Mouse (Mus musculus): ENCODE results near the gene Rab24. TPM values are rescaled to one million over a fixed set of nuclear protein-coding genes. Genes with fewer than 3 reads are reported as not detected.

The Rab24 gene
- polyA plus RNA-seq, 1 experiment from 2014 or later: 54.3 TPM

DNA sequence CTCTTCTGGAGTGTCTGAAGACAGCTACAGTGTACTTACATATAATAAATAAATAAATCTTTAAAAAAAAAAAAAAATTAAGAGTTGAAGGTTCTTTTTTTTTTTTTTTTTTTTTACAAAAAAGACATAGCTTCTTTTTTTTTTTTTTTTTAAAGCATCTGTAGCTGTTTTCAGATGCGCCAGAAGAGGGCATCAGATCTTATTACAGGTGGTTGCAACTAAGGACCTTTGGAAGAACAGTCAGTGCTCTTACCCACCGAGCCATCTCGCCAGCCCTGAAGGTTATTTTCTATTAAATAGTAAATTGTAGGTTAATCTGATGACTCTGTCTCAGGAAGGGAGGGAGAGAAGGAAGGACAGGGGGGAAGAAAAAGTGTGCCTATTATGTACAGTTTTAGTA is 32.9 kb downstream of the Rab24 start:
- Histone ChIP-seq H3K9me3 (no peaks in the 10 kb centered on the region), H3K27ac (replicated peaks) (no peak overlapping the region), H3K4me3 (no peak overlapping the region), H3K9ac (no peak overlapping the region), H3K27me3 (replicated peaks) (no peaks in the 10 kb centered on the region), H3K4me1 (no peaks in the 10 kb centered on the region), H3K4me2 (no peak overlapping the region), H3K36me3 (peaks cover 89% of the 10 kb centered on the region)
- 81% methylated on average over 3 of the region's 3 CpGs for WGBS
- no peak for ATAC-seq (ENCODE audit: extremely low read depth, insufficient number of reproducible peaks, low FRiP score, low TSS enrichment)

DNA sequence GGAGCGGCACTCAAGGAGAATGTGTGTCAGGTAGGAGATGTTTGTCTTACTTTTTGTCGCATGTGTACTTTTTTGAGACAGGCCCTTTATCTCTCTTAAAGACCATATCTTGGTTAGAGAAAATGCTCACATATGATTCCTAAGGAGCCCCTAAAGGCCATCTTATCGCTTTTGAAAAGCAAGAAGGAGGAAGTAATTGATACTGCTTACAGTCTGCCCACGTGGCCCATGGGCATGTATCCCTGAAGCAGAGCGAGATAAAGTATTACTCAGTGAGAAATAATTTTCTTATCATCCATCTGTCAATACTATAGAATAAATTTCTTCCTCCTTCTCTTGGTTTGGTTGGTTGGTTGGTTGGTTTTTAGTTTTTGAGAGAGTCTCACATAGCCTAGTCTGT is 44.1 kb downstream of the Rab24 start:
- ATAC-seq (ENCODE audit: extremely low read depth, insufficient number of reproducible peaks, low FRiP score, low TSS enrichment): no peak
- H3K4me1 ChIP-seq: no peaks in the 10 kb centered on the region
- no peaks in the 10 kb centered on the region for H3K9me3 ChIP-seq
- no peak overlapping the region for H3K4me3 ChIP-seq
- H3K27me3 ChIP-seq (replicated peaks): no peaks in the 10 kb centered on the region
- H3K4me2 ChIP-seq: no peak overlapping the region
- 83% methylated on average over 5 of the region's 5 CpGs for WGBS
- peaks cover 79% of the 10 kb centered on the region for H3K36me3 ChIP-seq
- no peak overlapping the region for H3K9ac ChIP-seq
- H3K27ac ChIP-seq (replicated peaks): no peak overlapping the region

DNA sequence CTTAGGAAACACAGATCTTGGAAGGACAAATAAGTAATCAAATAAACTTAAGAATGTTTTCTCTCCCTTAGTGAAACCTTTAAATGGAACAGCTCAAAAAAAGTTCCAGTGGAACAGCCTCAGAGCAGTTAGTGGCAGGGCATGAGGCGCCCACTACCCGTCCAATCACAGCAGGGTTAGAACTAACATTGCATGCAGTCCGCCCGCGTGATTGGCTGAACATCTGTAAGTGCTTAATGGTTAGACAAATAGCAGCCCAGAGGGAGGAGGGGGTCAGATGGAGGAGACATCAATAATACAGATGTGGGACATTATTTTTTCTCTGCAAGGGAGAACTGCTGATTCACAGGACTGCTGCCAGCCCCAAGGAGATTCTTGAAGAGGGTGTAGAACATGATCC is 44.5 kb downstream of the Rab24 start:
- Histone ChIP-seq H3K4me2 (no peak overlapping the region), H3K27me3 (replicated peaks) (no peaks in the 10 kb centered on the region), H3K4me1 (no peaks in the 10 kb centered on the region), H3K4me3 (no peak overlapping the region), H3K9ac (no peak overlapping the region), H3K36me3 (peaks cover 78% of the 10 kb centered on the region), H3K9me3 (no peaks in the 10 kb centered on the region), H3K27ac (replicated peaks) (no peak overlapping the region)
- 85% methylated on average over 5 of the region's 5 CpGs for WGBS
- no peak for ATAC-seq (ENCODE audit: extremely low read depth, insufficient number of reproducible peaks, low FRiP score, low TSS enrichment)

Other genes starting within 250 kb of the Rab24 start
- gene Uimc1, start 221.6 kb downstream of the Rab24 start, polyA plus RNA-seq (2015; fragmentation: Nextera tagmentation; extraction: Ambion mirVana): 15.1 and 16.1 TPM in 2 replicates
- 16.1 and 19.3 TPM in 2 replicates for gene Zfp346, start 216.6 kb downstream of the Rab24 start, polyA plus RNA-seq (2015; fragmentation: Nextera tagmentation; extraction: Ambion mirVana)
- gene Gm17617, start 188.4 kb downstream of the Rab24 start, polyA plus RNA-seq (2015; fragmentation: Nextera tagmentation; extraction: Ambion mirVana): not detected in 2 replicates
- 0.98 and 1.1 TPM in 2 replicates for gene Fgfr4, start 169.3 kb downstream of the Rab24 start, polyA plus RNA-seq (2015; fragmentation: Nextera tagmentation; extraction: Ambion mirVana)
- 41.4 and 43.4 TPM in 2 replicates for gene Nsd1, start 112.2 kb downstream of the Rab24 start, polyA plus RNA-seq (2015; fragmentation: Nextera tagmentation; extraction: Ambion mirVana)
- 355 and 381 TPM in 2 replicates for gene Prelid1, start 1.4 kb downstream of the Rab24 start, polyA plus RNA-seq (2015; fragmentation: Nextera tagmentation; extraction: Ambion mirVana)
- gene Mxd3, start 7.9 kb upstream of the Rab24 start, polyA plus RNA-seq (2015; fragmentation: Nextera tagmentation; extraction: Ambion mirVana): 21.1 and 22.1 TPM in 2 replicates
- 73.5 and 81.7 TPM in 2 replicates for gene Lman2, start 40.8 kb upstream of the Rab24 start, polyA plus RNA-seq (2015; fragmentation: Nextera tagmentation; extraction: Ambion mirVana)
- gene Rgs14, start 47.8 kb upstream of the Rab24 start, polyA plus RNA-seq (2015; fragmentation: Nextera tagmentation; extraction: Ambion mirVana): 0.32 TPM in 2 replicates
- not detected in 2 replicates for gene Slc34a1, start 76.2 kb upstream of the Rab24 start, polyA plus RNA-seq (2015; fragmentation: Nextera tagmentation; extraction: Ambion mirVana)
- gene Pfn3, start 93.3 kb upstream of the Rab24 start, polyA plus RNA-seq (2015; fragmentation: Nextera tagmentation; extraction: Ambion mirVana): not detected in 2 replicates
- gene F12, start 104.8 kb upstream of the Rab24 start, polyA plus RNA-seq (2015; fragmentation: Nextera tagmentation; extraction: Ambion mirVana): 0.28 and 2.2 TPM in 2 replicates
- gene Grk6, start 123.1 kb upstream of the Rab24 start, polyA plus RNA-seq (2015; fragmentation: Nextera tagmentation; extraction: Ambion mirVana): 16.7 and 17.7 TPM in 2 replicates
- gene Prr7, start 142.3 kb upstream of the Rab24 start, polyA plus RNA-seq (2015; fragmentation: Nextera tagmentation; extraction: Ambion mirVana): not detected in 2 replicates
- gene Dbn1, start 166.2 kb upstream of the Rab24 start, polyA plus RNA-seq (2015; fragmentation: Nextera tagmentation; extraction: Ambion mirVana): 83.8 and 84.9 TPM in 2 replicates
- 402 and 437 TPM in 2 replicates for gene Pdlim7, start 191.7 kb upstream of the Rab24 start, polyA plus RNA-seq (2015; fragmentation: Nextera tagmentation; extraction: Ambion mirVana)
- 1.1 and 1.2 TPM in 2 replicates for gene Dok3, start 207.3 kb upstream of the Rab24 start, polyA plus RNA-seq (2015; fragmentation: Nextera tagmentation; extraction: Ambion mirVana)
- 29.6 and 30.6 TPM in 2 replicates for gene Ddx41, start 214.7 kb upstream of the Rab24 start, polyA plus RNA-seq (2015; fragmentation: Nextera tagmentation; extraction: Ambion mirVana)
- 19.9 and 23.7 TPM in 2 replicates for gene Fam193b, start 249.2 kb upstream of the Rab24 start, polyA plus RNA-seq (2015; fragmentation: Nextera tagmentation; extraction: Ambion mirVana)